Mouse (Mus musculus): ENCODE results near the gene Htr3b.

The Htr3b gene

GRCm38 (mm10) chr9:48916011-48916788 is 48.6 kb downstream of the Htr3b start:
- DNase-seq = no peak

- peak; percentile 15 for DNase-seq
Observed at GRCm38 (mm10) chr9:48910885-48911537, 53.8 kb downstream of the Htr3b start, which contains the start of gene Htr3a. Htr3a (minus strand) TSS chr9:48911099.

DNA sequence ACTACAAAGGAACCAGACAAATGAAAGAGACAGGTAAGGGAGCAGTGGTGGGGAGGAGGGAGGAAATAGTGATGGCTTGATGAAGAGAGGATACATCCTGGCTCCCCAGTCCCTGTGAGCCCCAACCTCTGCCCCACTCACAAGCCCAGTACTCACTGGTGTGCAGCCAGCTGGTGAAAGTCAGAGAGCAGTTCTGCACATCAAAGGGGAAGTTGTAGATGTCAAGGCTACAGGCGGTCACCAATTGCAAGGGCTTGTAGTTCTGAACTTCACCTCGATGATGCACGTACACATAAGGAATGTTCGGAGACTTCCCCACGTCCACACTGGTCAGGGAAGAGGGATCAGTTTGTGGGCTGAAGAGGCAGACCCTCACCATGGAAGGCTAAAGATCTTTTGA is 60.4 kb downstream of the Htr3b start:
- DNase-seq = no peak

- no peak for DNase-seq
Observed at GRCm38 (mm10) chr9:48903766-48904165, 61.0 kb downstream of the Htr3b start.

DNA sequence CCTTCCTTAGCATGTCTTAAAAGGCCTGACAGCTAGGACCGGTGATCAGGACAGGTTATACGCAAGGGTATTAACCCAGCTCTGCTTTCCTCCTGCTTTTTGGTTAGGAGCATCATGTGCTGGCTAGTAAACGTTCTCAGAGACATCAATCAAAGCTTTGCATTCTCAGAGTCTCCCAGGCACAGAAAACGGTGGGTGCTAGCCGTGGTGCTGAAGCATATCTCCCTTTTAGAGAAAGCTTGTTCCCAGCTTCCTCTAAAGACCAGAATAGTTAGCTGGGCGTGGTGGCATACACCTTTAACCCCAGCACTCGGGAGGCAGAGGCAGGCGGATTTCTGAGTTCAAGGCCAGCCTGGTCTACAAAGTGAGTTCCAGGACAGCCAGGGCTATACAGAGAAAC is 66.2 kb downstream of the Htr3b start:
- peak; percentile 21 for DNase-seq

- no peak for DNase-seq
Observed at GRCm38 (mm10) chr9:48895819-48896536, 68.8 kb downstream of the Htr3b start.

GRCm38 (mm10) chr9:48894755-48895154 is 70.0 kb downstream of the Htr3b start:
- no peak for DNase-seq

DNA sequence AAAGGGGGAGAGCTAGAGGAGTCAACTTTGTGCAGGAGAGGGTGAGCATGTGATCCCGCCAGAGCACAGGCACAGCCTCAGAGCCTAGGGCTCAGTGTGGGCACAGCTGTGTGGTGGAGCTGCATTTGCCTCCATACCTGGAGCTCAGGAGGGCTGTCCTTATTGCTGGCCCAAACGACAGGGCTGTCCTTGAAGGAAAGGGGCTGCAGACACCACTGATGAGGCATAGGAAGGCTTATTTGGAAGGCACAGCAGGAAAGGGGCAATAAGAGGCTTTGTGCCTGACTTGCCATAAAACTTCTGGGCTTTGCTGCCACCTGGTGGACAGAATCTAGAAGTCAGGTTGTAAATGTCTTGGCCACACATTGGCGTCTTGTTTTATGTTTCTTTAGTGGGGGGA is 70.8 kb downstream of the Htr3b start:
- peak; percentile 63 for DNase-seq

- no peak for DNase-seq
Observed at GRCm38 (mm10) chr9:48889093-48889492, 75.7 kb downstream of the Htr3b start.

Measured in liver (tissue).